Mouse (Mus musculus) E14TG2a.4 (cell line): ENCODE measurements at regions not wholly inside any gene's neighbourhood (a gene's known extent, or its start where the extent isn't known, plus 50 kb on each side); places are given as distances from the start of the nearest gene placed in this dataset.

ENCODE experiments used
- CTCF ChIP-seq: conservative IDR thresholded peaks from 2 replicates; pipeline ENCODE4 v1.5.1; 2014; ENCODE audit warnings: low read length
- NANOG ChIP-seq: IDR thresholded peaks from 2 replicates; pipeline ENCODE4 v1.6.1; 2014; ENCODE audit warnings: borderline replicate concordance, low read length, mixed read lengths

DNA sequence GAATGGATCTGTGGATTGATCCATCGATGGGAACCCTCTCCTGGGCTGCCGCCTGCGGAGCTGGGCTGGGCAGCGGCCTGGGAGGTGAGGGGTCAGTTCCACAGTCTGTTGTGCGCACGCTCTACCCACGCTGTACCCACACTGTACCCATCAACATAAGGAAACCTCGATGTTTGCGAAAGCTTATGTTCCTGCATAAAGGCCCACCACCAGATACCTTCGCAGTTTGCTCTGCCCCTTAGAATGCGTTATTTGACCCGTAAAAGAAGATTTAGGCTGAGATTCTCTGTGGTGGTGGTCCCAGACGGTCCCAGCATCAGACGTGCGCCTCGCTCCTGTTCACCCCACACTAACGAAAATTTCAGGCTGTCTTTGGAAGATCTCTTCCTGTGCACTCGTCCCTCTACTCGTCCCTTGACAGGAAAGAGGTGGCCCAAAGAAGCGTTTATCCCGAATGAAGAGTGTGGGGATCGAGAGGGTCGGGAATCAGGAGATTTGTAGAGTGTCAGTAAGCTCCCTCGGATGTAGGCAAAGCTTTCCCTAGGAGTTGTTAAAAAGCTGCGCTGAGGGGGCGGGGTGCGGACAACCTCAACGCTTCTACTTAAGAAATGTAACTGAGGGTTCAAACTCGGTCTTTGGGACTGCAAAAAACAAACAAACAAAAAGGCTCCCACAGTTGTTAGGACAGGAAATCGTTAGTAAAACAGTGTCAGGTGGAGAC, 123.9 kb downstream of the Tmem161b start:
- TF ChIP-seq CTCF, result no peak
- TF ChIP-seq NANOG, result no peak
